Mouse (Mus musculus) adrenal gland, postnatal 25 days (tissue): ENCODE results near the gene Efcab8. TPM values are rescaled to one million over a fixed set of nuclear protein-coding genes. Genes with fewer than 3 reads are reported as not detected.
"Not testable (repeated sequence)": the region's sequence is repeated elsewhere in the genome, so short reads cannot be mapped to it uniquely, and the experiment has no call there.

Experiments used
- DNase-seq: peaks from one replicate; pipeline ENCODE4 v3.0.0; 2021; ENCODE audit warnings: mixed read lengths
- total RNA-seq: library from RNA; stranded (reverse); gene quantifications from 2 replicates; pipeline ENCODE4 v1.2.3, GENCODE M21; 2021

Efcab8 gene
- total RNA-seq, 1 experiment from 2014 or later: 0.27 TPM

DNA sequence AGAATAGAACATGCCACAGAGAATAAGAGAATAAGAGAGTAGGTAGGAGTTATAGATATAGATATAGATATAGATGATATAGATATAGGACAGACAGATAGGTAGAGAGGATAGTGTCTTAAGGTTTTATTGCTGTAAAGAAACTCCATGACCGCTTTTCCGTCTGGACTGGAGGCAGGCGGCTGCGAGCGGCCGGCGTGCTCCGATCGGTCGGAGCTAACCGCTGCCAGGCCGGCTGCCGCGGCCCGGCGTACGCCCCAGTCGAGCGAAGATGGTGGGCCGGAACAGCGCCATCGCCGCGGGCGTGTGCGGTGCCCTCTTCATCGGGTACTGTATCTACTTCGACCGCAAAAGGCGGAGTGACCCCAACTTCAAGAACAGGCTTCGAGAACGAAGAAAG, 46.2 kb downstream of the Efcab8 start:
- DNase-seq: not testable (repeated sequence)

DNA sequence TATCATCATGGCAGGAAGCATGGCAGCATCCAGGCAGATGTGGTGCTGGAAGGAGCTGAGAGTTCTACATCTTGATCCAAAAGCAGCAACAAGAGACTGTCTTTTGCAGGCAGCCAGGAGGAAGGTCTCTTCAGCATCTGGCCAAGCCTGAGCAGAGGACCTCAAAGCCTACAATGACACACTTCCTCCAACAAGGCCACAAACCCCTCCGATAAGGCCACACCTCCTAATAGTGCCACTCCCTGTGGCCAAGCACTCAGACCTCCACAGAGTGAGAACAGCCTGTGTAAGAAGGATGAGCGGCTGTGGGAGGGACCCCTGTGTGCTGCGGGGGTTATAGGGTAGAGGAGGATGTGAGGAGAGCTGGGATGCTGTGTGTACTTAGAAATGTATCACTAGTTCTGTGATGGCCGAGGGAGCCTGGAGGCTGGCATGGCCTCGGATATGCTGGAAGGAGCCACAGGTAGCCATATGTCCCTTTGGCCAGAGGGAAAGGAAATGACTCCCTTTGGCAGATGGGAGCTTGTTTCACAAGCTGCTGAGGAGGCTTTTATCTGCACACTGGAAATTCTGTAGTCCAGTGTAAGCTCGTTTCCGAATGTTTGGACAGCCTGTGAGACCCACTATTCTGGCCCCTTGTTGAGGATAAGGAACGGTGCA, 47.6 kb downstream of the Efcab8 start:
- no peak for DNase-seq

DNA sequence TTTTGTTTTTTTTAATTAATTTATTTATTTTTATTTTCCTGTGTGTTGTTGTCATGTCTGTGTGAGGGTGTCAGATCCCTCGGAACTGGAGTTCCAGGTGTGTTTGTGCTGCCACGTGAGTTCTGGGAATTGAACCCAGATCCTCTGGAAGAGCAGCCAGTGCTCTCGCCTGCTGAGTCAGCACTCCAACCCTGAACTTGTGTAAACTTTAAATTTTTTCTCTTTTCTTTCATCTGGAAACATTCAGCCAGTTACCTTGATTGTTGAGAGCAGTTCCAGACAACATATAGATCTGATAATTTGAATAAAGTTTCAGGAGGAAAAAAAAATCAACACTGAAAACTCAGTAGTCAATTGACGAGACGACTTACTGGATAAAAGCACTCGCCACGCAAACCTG, 49.0 kb downstream of the Efcab8 start:
- DNase-seq: no peak

DNA sequence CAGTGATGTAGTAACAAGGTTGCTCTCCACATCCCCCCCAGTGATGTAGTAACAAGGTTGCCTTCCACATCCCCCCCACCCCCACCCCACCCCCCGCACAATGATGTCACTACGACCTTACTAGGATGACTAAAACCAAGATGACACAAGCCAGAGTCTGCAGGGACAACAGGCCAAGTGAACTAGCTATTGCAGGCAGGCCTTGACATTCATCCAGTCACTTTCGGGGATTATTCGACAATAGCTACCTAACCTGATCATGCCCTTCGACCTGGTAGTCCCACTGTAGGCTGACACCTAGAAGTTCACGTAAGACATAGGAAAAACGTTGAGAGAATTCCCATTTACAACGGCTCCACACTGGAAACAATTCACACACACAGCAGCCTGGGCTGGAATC, 53.6 kb downstream of the Efcab8 start:
- no peak for DNase-seq

DNA sequence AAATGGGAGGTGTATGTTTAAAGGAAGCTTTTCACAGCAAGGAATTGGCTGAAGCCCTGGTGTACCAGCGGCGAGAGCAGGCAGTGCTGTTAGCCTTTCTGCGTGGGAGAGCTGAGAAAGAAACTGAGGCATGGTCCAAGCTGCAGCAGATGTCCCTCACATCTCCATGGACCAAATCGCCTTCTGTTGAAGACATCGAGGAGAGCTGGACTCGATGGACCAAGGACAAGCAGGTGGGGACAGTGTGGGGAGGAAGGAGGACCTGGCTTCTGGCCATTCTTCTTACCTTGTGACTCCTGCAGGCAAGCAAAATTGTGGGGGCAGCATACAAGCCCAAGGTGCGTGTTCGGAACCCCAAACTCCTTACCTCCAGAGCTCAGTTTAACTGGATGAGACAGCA, 63.1 kb downstream of the Efcab8 start:
- no peak for DNase-seq

DNA sequence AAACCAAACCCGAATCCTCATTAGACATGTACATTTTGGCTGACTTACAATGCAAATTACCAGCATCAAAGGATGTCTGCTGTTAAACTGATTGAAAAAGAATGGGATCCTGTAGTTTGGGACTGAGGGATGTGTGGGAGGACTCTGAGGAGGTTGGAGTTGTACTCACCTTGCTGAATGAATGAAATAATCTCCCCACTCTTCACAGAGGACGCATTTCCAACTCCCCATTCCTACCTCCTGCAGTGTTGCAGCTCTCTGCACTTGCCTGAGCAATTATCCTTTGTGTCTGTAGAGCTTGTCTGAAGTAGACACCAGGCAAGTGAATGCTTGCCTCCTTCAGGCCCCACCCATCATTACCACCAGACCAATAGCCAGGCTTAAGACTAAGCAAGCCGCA, 68.7 kb downstream of the Efcab8 start:
- DNase-seq: no peak

DNA sequence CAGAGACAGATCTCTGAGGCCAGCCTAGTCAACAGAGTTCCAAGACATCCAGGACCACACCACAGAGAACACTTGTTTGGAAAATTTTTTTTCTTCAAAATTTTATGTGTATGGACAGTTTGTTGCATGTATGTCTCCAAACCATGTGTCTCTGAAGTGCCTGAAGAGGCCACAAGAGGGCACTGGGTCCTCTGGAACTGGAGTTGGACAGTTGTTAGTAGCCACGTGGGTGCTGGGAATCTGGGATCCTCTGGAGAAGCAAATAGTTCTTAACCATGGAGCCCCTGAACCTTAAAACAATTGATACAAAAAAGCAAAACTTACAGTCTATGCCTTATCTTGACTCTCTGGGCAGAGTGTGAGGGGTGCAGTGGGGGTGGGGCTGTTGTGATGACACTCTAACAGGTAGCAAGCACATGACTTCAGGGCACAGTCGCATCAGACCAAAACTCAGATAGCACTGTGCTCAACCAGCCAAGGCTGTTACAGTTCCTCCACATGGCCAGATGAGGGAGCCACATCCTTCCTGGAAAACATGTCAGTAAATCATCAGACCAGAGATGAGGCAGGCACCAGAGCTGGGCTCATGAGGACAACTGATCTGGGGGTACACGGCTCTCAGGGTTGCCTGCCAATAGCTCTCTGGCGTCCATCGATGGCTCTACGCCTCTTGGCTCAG, 70.8 kb downstream of the Efcab8 start:
- DNase-seq: no peak

DNA sequence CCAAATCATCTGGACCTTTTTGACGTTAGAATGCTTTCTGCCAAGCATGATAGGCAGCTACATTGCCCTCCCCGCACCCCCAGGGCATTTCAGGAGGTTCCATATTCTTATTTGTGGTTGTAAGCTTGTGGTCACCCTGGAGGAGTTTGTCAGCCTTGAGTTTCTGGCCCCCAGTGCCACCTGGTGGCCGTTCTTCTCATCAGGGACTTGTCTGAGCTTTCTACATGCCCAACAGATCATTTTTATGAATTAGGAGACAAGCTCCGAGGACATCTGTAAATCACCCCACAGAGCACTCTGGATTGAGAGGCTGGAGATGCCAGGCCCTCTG, 71.3 kb downstream of the Efcab8 start:
- peak; percentile 75 for DNase-seq

DNA sequence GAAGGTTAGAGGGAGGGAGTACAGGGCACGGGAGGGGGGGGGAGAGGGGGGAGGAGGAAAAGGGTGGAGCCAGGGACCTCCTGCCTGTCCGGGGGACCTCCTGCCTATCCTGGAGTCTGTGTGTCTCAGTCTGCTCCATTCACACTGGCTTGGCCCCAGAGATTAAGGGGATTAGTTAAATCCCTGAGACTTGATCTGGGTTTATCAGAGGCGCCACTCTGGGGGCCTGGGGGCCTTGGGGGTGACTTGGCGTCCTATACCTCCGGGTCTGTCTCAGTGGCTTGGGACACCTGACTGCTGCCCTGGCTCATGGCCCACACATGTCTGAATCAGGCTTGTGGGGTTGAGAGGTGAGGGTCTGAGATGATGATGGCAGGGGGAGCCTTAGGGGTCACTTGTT, 73.8 kb downstream of the Efcab8 start:
- DNase-seq: no peak

DNA sequence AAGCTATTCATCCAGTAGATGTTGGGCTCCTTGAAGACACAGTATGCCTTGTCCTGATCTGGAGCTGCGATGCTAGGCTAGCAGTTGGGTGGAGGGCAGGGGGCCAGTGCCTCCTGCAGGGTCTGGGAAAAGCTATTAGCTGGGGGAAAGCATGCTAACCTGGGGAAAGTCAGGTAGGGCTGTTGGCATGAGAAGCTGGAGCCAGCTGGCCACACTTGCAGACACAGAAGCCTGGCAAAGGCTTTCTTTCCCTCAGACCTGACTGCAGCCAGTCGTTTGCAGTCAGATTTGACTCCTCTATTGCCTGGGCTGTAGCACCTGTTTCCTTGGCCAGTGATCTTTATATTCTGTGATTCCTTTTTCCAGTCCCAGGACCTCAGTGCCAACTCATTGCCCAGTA, 79.8 kb downstream of the Efcab8 start:
- DNase-seq: no peak

DNA sequence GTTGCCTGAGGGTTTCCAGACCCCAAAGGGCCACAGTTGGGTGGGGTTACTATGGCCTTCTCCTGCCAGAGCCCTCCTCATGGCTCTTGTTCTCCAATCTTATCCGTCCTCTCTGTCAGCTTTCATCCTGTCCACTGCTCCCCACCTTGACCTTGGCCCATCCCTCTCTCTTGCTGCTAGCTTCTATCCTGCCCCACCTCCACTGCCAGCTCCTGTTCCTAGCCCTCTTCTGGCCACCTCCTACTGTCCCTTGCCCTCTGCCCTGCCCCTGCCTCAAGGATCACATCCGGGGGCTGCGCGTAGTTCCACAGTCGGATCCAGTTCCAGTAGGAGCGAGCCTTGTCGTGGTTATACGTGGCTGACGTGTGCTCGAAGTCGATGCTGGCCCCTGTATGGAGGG, 80.6 kb downstream of the Efcab8 start:
- DNase-seq: no peak

DNA sequence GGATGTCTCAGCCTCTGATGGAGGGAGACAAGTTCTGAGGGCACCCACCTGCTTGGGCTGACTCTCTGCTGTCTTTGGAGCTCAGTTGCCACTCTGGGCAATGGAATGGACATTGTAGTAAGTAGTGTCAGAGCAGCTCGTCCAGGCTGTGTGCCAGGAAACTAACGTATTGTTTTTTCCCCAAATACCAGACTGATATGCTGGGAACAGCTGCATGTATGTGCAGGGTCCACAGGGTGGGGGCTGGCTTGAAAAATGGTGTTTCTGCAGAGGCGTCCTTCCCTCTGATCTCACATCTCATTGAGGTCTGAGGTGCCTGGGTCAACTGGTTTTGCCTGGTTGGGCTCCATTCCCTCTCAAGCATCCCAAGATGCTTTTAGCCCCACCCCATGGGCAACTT, 81.0 kb downstream of the Efcab8 start:
- no peak for DNase-seq

DNA sequence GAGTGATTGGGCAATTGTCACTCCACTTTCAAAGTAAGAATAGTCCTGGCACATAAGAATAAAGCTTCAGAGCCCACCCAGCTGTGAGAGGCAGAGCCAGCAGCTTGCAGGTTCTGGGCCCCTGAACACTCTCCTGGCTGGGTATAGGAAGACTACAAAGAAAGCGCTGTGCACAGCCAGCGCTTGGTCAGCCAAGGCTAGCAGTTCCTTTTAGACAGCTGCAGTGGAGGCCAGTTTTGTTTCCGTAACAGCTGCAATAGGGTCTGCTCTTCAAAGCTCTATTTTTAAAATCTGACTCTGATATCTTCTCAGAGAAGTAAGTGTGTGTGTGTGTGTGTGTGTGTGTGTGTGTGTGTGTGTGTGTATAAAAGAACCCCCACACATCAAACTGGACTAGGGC, 82.2 kb downstream of the Efcab8 start:
- DNase-seq: no peak

DNA sequence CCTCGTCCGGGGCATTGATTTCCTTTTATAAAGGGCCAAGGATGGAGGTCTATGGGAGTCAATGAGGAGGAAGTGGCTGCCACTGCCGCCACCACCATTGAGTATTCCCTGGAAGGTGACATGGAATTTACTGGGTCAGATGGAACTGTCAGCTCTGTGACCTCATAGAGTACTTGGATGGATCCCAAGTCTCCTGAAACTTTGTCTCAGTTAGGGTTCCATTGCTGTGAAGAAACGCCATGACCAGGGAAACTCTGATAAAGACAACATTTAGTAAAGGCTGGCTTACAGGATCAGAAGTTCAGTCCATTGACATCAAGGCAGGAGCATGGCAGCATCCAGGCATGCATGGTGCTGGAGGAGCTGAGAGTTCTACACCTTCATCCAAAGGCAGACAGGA, 91.3 kb downstream of the Efcab8 start, which contains the start of gene Sun5:
TSS of gene Sun5 (minus strand) at position 101 of the 400 bp plus-strand sequence.
- no peak for DNase-seq

DNA sequence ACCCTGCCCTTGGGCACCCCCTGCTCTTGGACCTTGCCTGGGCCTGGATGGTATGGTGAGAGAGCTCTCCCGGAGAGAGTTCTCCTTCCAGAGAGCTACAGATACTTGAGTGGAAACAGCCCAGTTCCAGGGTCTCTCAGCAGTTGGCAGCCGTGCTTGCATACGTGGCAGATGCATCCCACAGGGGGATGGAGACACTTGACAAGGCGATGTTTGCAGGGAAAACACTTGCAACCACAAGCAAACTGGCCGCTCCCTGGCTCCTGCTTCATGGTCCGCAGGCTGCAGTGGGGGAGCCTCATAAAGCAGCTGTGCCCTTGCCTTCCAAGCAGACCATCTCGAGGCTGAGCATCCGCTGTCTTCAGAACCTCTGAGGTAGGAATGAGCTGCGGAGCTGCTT, 95.0 kb downstream of the Efcab8 start, which contains the start of gene Bpifb2:
TSS of gene Bpifb2 (plus strand) at position 301 of the 400 bp plus-strand sequence.
- no peak for DNase-seq

Other genes with a start within 250 kb of the Efcab8 start
- gene Nol4l, start 250.0 kb upstream of the Efcab8 start, total RNA-seq: 12.7 and 16.1 TPM in 2 replicates
- 39.0 and 44.0 TPM in 2 replicates for gene Commd7, start 147.2 kb upstream of the Efcab8 start, total RNA-seq
- gene Dnmt3b, start 130.5 kb upstream of the Efcab8 start, total RNA-seq: 4.2 and 4.4 TPM in 2 replicates
- not detected in 2 replicates for gene Dnmt3c, start 83.3 kb upstream of the Efcab8 start, total RNA-seq
- 66.2 and 108 TPM in 2 replicates for gene Mapre1, start 38.7 kb upstream of the Efcab8 start, total RNA-seq
- not detected in 2 replicates for gene Sun5, start 91.2 kb downstream of the Efcab8 start, total RNA-seq
- gene Bpifb2, start 95.1 kb downstream of the Efcab8 start, total RNA-seq: not detected in 2 replicates
- 6.3 and 7.2 TPM in 2 replicates for gene Bpifb6, start 120.5 kb downstream of the Efcab8 start, total RNA-seq
- not detected in 2 replicates for gene Bpifb3, start 138.3 kb downstream of the Efcab8 start, total RNA-seq
- gene Bpifb4, start 158.3 kb downstream of the Efcab8 start, total RNA-seq: not detected in 2 replicates
- gene Bpifa6, start 195.0 kb downstream of the Efcab8 start, total RNA-seq: not detected in 2 replicates
- gene Bpifa2, start 228.3 kb downstream of the Efcab8 start, total RNA-seq: 0.43 TPM in 1 of 2 replicates, not detected in the other